Mouse (Mus musculus) adrenal gland (tissue): ENCODE results near the gene Wif1.

Source experiments
- intact Hi-C: fragments of 180-260 bp; cut with DNase I; formaldehyde crosslinking; loops from one replicate; pipeline ENCODE4 v1.15.1; 2025
- long read RNA-seq, 2 experiments: library from polyadenylated mRNA; unstranded; transcript quantifications; one replicate each; pipeline ENCODE4 v2.0.0; 2020; ENCODE audit warnings: borderline replicate concordance in 1 of 2; ENCODE audit not compliant: insufficient replicate concordance in 1 of 2

The Wif1 gene
- long read RNA-seq, experiment 1: 0 reads
- long read RNA-seq, experiment 2: 0 reads

- intact Hi-C loops: loop anchor here (1.0 to 5.0 kb wide), 3 partner anchors 57 to 223 kb away; partner anchors contain the start of gene Lemd3
Measured at GRCm38 (mm10) chr10:121033826-121034568, at the start of gene Wif1. Gene Wif1, plus strand, starts transcription at chr10:121033960.

- intact Hi-C loops: no loop called here
Measured at GRCm38 (mm10) chr10:121002135-121002534, 31.6 kb upstream of the Wif1 start.

GRCm38 (mm10) chr10:121011496-121011895 lies 22.3 kb upstream of the Wif1 start:
- intact Hi-C loops: no loop called here

- intact Hi-C loops: loop anchor here (5.0 kb wide), 1 partner anchor 34 kb away; no protein-coding TSS in a partner anchor
Measured at GRCm38 (mm10) chr10:121016291-121016690, 17.5 kb upstream of the Wif1 start.

- intact Hi-C loops: loop anchor here (5.0 kb wide), 1 partner anchor 35 kb away; no protein-coding TSS in a partner anchor
Measured at GRCm38 (mm10) chr10:121016711-121017503, 16.9 kb upstream of the Wif1 start.

- intact Hi-C loops: no loop called here
Measured at GRCm38 (mm10) chr10:121022951-121023350, 10.8 kb upstream of the Wif1 start.

- intact Hi-C loops: loop anchor here (5.0 kb wide), 2 partner anchors 55 to 225 kb away; partner anchors contain the start of gene Lemd3
Measured at GRCm38 (mm10) chr10:121031802-121032201, 2.0 kb upstream of the Wif1 start.

GRCm38 (mm10) chr10:121033128-121033791 lies 500 bp upstream of the Wif1 start:
- intact Hi-C loops: loop anchor here (1.0 to 5.0 kb wide), 3 partner anchors 56 to 224 kb away; partner anchors contain the start of gene Lemd3

- intact Hi-C loops: loop anchor here (5.0 kb wide), 2 partner anchors 57 to 223 kb away; partner anchors contain the start of gene Lemd3
Measured at GRCm38 (mm10) chr10:121034569-121034947, 798 bp downstream of the Wif1 start.

- intact Hi-C loops: no loop called here
Measured at GRCm38 (mm10) chr10:121038556-121039284, 5.0 kb downstream of the Wif1 start.

- intact Hi-C loops: no loop called here
Measured at GRCm38 (mm10) chr10:121040911-121041310, 7.2 kb downstream of the Wif1 start.

GRCm38 (mm10) chr10:121047440-121047839 lies 13.7 kb downstream of the Wif1 start:
- intact Hi-C loops: no loop called here

- intact Hi-C loops: no loop called here
Measured at GRCm38 (mm10) chr10:121052076-121052475, 18.3 kb downstream of the Wif1 start.

GRCm38 (mm10) chr10:121055452-121056188 lies 21.9 kb downstream of the Wif1 start:
- intact Hi-C loops: no loop called here

GRCm38 (mm10) chr10:121056823-121057222 lies 23.1 kb downstream of the Wif1 start:
- intact Hi-C loops: no loop called here

GRCm38 (mm10) chr10:121059043-121060003 lies 25.6 kb downstream of the Wif1 start:
- intact Hi-C loops: no loop called here

GRCm38 (mm10) chr10:121061336-121061835 lies 27.6 kb downstream of the Wif1 start:
- intact Hi-C loops: no loop called here

GRCm38 (mm10) chr10:121062704-121063103 lies 28.9 kb downstream of the Wif1 start:
- intact Hi-C loops: no loop called here
